Mouse (Mus musculus): ENCODE data around the gene Ovol1.

DNA sequence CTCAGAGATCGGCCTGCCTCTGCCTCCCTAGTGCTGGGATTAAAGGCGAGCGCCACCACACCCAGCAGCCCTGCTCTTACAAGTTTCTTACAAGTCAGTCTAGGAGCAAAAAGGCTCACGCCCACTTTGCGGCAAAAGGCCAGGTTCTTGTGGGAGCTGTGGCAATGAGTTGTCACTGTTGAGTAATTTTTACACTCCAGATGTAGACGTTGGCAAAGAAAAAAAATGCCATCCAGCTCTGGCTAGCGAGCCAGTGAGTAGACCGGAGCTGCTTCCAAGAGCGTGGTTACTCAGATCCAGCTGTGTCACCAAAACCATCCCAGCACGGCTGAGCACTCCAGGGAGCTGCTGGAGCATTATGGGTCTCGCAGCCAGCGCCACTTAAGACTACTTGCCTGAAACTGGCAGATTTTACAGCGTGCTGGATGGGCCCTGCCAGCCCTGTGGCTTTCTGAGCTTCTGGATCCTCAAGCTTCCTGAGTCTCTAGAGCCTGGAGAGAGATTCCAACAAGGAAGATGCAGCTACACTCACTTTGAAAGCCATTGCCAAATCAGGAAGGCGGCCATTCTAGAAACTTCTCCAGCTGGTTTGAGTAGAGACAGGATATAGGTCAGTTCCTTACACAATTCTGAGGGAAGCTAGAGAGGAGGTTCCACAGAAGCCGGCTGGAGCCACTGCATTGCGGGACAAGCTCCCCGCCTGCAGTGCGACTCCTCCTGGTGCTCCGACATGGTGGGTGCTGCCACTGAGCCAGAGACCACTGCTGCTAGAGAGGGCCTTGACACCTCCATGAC is 12.1 kb upstream of the Ovol1 start:
- TF ChIP-seq FLI1 (IDR thresholded peaks at IDR 0.05; ENCODE audit: low read length) (no peak), GATA1 (IDR thresholded peaks at IDR 0.05; ENCODE audit: borderline replicate concordance, low read length) (no peak)
